8 mouse cellular contexts compared by ENCODE assay signal in the genomic region with DNA sequence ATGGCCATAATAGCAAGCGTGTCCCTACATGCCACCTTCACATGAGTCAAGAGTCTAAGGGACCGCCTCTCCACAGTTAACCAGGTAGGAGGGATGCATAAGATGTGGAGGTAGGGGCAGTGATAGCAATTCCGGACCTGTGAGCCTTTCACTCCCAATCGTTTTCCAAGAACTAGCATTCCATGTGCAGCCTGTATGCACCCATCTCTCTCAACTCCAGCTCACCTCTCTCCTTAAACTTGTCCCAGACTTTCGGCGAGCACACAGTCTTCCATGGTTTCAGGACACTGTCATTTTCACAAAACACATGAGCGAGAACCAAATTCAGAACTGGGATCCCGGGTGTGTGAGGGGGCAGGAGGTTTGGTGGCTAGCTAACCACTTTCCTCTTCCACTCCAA. TPM values are rescaled to one million over a fixed set of nuclear protein-coding genes. Genes with fewer than 3 reads are reported as not detected.
DNase-seq lines count a peak whose midpoint lies in the region; ATAC-seq and TF ChIP-seq lines count a peak whose summit lies in the region.

No protein-coding gene starts in this region.

- WGBS in kidney, embryonic 16.5 days: 33% methylated on average over 8 of the region's 8 CpGs
- 23% methylated on average over 8 of the region's 8 CpGs for WGBS in embryonic facial prominence, embryonic 15.5 days
- 31% methylated on average over 8 of the region's 8 CpGs for WGBS in intestine, embryonic 16.5 days
- 50% methylated on average over 8 of the region's 8 CpGs for WGBS in neural tube, embryonic 12.5 days

- H3K27ac ChIP-seq in kidney, embryonic 16.5 days (ENCODE audit: low read length): 0 out of 2 replicates have a peak overlapping the region, but pooled peaks have one; percentile 96
- H3K27ac ChIP-seq in ES-Bruce4 (ENCODE audit: insufficient read depth, low read length): no peak overlapping the region
- H3K27ac ChIP-seq in embryonic facial prominence, embryonic 15.5 days (replicated peaks): peak overlapping the region; percentile 97
- no peak overlapping the region for H3K27ac ChIP-seq in intestine, embryonic 16.5 days (ENCODE audit: low read length)
- H3K27ac ChIP-seq in neural tube, embryonic 12.5 days: no peak overlapping the region

- H3K27me3 ChIP-seq in kidney, embryonic 16.5 days (ENCODE audit: insufficient read depth, low read length): no peaks in the 10 kb centered on the region
- no peaks in the 10 kb centered on the region for H3K27me3 ChIP-seq in ES-Bruce4 (ENCODE audit: control insufficient read depth, insufficient read depth, low read length, poor library complexity, severe bottlenecking)
- no peaks in the 10 kb centered on the region for H3K27me3 ChIP-seq in embryonic facial prominence, embryonic 15.5 days
- H3K27me3 ChIP-seq in intestine, embryonic 16.5 days (replicated peaks; ENCODE audit: control insufficient read depth, insufficient read depth, low read length): no peaks in the 10 kb centered on the region
- H3K27me3 ChIP-seq in neural tube, embryonic 12.5 days (replicated peaks): no peaks in the 10 kb centered on the region

- peak overlapping the region; percentile 87 for H3K4me3 ChIP-seq in kidney, embryonic 16.5 days (ENCODE audit: low read length)
- peak overlapping the region; percentile 66 for H3K4me3 ChIP-seq in ES-Bruce4 (ENCODE audit: low read depth, low read length)
- H3K4me3 ChIP-seq in embryonic facial prominence, embryonic 15.5 days (replicated peaks): peak overlapping the region; percentile 82
- peak overlapping the region; percentile 72 for H3K4me3 ChIP-seq in intestine, embryonic 16.5 days (ENCODE audit: low read length)
- peak overlapping the region; percentile 63 for H3K4me3 ChIP-seq in neural tube, embryonic 12.5 days

- H3K36me3 ChIP-seq in kidney, embryonic 16.5 days (ENCODE audit: insufficient read depth, low read length): peaks cover 4% of the 10 kb centered on the region; the same call in 1 of the 2 replicates
- no peaks in the 10 kb centered on the region for H3K36me3 ChIP-seq in ES-Bruce4 (ENCODE audit: control insufficient read depth, insufficient read depth, low read length, poor library complexity, severe bottlenecking)
- peaks cover 14% of the 10 kb centered on the region; the same call in 1 of the 2 replicates for H3K36me3 ChIP-seq in embryonic facial prominence, embryonic 15.5 days
- H3K36me3 ChIP-seq in intestine, embryonic 16.5 days (ENCODE audit: control insufficient read depth, insufficient read depth, low read length): no peaks in the 10 kb centered on the region
- H3K36me3 ChIP-seq in neural tube, embryonic 12.5 days: peaks cover 7% of the 10 kb centered on the region; the same call in 1 of the 2 replicates

- H3K4me1 ChIP-seq in kidney, embryonic 16.5 days (ENCODE audit: insufficient read depth, low read length): peaks cover 15% of the 10 kb centered on the region
- no peaks in the 10 kb centered on the region for H3K4me1 ChIP-seq in ES-Bruce4 (ENCODE audit: control insufficient read depth, insufficient read depth, low read length)
- peaks cover 10% of the 10 kb centered on the region for H3K4me1 ChIP-seq in embryonic facial prominence, embryonic 15.5 days
- H3K4me1 ChIP-seq in intestine, embryonic 16.5 days (ENCODE audit: control insufficient read depth, insufficient read depth, low read length): peaks cover 8% of the 10 kb centered on the region; the same call in 1 of the 2 replicates
- peaks cover 5% of the 10 kb centered on the region for H3K4me1 ChIP-seq in neural tube, embryonic 12.5 days

- TF ChIP-seq EP300 in ES-Bruce4 (IDR thresholded peaks at IDR 0.05; ENCODE audit: insufficient read depth, low read depth, low read length): no peak

- no peak for TF ChIP-seq CTCF in ES-Bruce4 (IDR thresholded peaks at IDR 0.05; ENCODE audit: low read depth, low read length)

- peak overlapping the region; percentile 93 for H3K9ac ChIP-seq in kidney, embryonic 16.5 days (replicated peaks; ENCODE audit: low read length)
- peak overlapping the region; percentile 36 for H3K9ac ChIP-seq in ES-Bruce4 (ENCODE audit: low read depth, poor library complexity, severe bottlenecking)
- H3K9ac ChIP-seq in embryonic facial prominence, embryonic 15.5 days: peak overlapping the region; percentile 80
- H3K9ac ChIP-seq in intestine, embryonic 16.5 days (ENCODE audit: low read depth, low read length): peak overlapping the region; percentile 86; the same call in 1 of the 2 replicates
- peak overlapping the region; percentile 82; the same call in 1 of the 2 replicates for H3K9ac ChIP-seq in neural tube, embryonic 12.5 days

- peak overlapping the region; percentile 86 for H3K4me2 ChIP-seq in kidney, embryonic 16.5 days (replicated peaks; ENCODE audit: low read depth, low read length)
- peak overlapping the region; percentile 76 for H3K4me2 ChIP-seq in embryonic facial prominence, embryonic 15.5 days (replicated peaks)
- H3K4me2 ChIP-seq in intestine, embryonic 16.5 days (ENCODE audit: low read depth, low read length): peak overlapping the region; percentile 79
- peak overlapping the region; percentile 67 for H3K4me2 ChIP-seq in neural tube, embryonic 12.5 days (replicated peaks)

- no peaks in the 10 kb centered on the region for H3K9me3 ChIP-seq in kidney, embryonic 16.5 days (ENCODE audit: low read length)
- no peaks in the 10 kb centered on the region for H3K9me3 ChIP-seq in ES-Bruce4 (replicated peaks; ENCODE audit: control insufficient read depth, insufficient read depth, low read length, poor library complexity, severe bottlenecking)
- no peaks in the 10 kb centered on the region for H3K9me3 ChIP-seq in embryonic facial prominence, embryonic 15.5 days (replicated peaks)
- H3K9me3 ChIP-seq in intestine, embryonic 16.5 days (ENCODE audit: control insufficient read depth, low read length): no peaks in the 10 kb centered on the region
- no peaks in the 10 kb centered on the region for H3K9me3 ChIP-seq in neural tube, embryonic 12.5 days

- DNase-seq in kidney, adult 18-20 months: no peak
- no peak for DNase-seq in spleen, postnatal 36 days (ENCODE audit: low spot score in 2 of 2)
- no peak for DNase-seq in kidney, adult 8-10 months

- TF ChIP-seq POLR2A in ES-Bruce4 (IDR thresholded peaks at IDR 0.05; ENCODE audit: insufficient read depth, low read length): no peak

- no peak for ATAC-seq in kidney, embryonic 16.5 days (ENCODE audit: low FRiP score, low TSS enrichment)
- no peak for ATAC-seq in embryonic facial prominence, embryonic 15.5 days (ENCODE audit: insufficient number of reproducible peaks, low FRiP score, low TSS enrichment, low read depth)
- peak; percentile 4; the same call in 1 of the 2 replicates for ATAC-seq in intestine, embryonic 16.5 days
- no peak for ATAC-seq in neural tube, embryonic 12.5 days (ENCODE audit: low FRiP score, low read depth)

RNA-seq across cellular contexts. Expression of gene Zfp248, which starts 0.9 kb away (rescaled TPM):
- 8.1 and 9.3 TPM in 2 replicates for polyA plus RNA-seq in kidney, embryonic 16.5 days (2015; fragmentation: Nextera tagmentation; extraction: Ambion mirVana)
- polyA plus RNA-seq in ES-Bruce4 (2011; ENCODE audit: insufficient read depth, insufficient read length, low read depth, missing spikeins): 5.5 and 9.8 TPM in 2 replicates
- 8.7 and 9.2 TPM in 2 replicates for polyA plus RNA-seq in embryonic facial prominence, embryonic 15.5 days (2015; fragmentation: Nextera tagmentation; extraction: Ambion mirVana)
- 3.8 TPM in 2 replicates for polyA plus RNA-seq in intestine, embryonic 16.5 days (2015; fragmentation: Nextera tagmentation; extraction: Ambion mirVana)
- 13.0 and 15.1 TPM in 2 replicates for polyA plus RNA-seq in neural tube, embryonic 12.5 days (2016; fragmentation: Nextera tagmentation; extraction: Ambion mirVana)

RNA-seq across cellular contexts. Expression of gene Zfp9, which starts 24.7 kb away (rescaled TPM):
- polyA plus RNA-seq in kidney, embryonic 16.5 days (2015; fragmentation: Nextera tagmentation; extraction: Ambion mirVana): 7.3 and 7.4 TPM in 2 replicates
- polyA plus RNA-seq in ES-Bruce4 (2011; ENCODE audit: insufficient read depth, insufficient read length, low read depth, missing spikeins): 2.3 and 2.4 TPM in 2 replicates
- polyA plus RNA-seq in embryonic facial prominence, embryonic 15.5 days (2015; fragmentation: Nextera tagmentation; extraction: Ambion mirVana): 15.5 and 15.8 TPM in 2 replicates
- polyA plus RNA-seq in intestine, embryonic 16.5 days (2015; fragmentation: Nextera tagmentation; extraction: Ambion mirVana): 5.7 and 6.1 TPM in 2 replicates
- 10.7 and 10.9 TPM in 2 replicates for polyA plus RNA-seq in neural tube, embryonic 12.5 days (2016; fragmentation: Nextera tagmentation; extraction: Ambion mirVana)

RNA-seq across cellular contexts. Expression of gene Bms1, which starts 35.2 kb away (rescaled TPM):
- 40.0 and 40.4 TPM in 2 replicates for polyA plus RNA-seq in kidney, embryonic 16.5 days (2015; fragmentation: Nextera tagmentation; extraction: Ambion mirVana)
- 78.2 and 83.3 TPM in 2 replicates for polyA plus RNA-seq in ES-Bruce4 (2011; ENCODE audit: insufficient read depth, insufficient read length, low read depth, missing spikeins)
- polyA plus RNA-seq in embryonic facial prominence, embryonic 15.5 days (2015; fragmentation: Nextera tagmentation; extraction: Ambion mirVana): 31.1 and 32.6 TPM in 2 replicates
- 24.2 and 25.1 TPM in 2 replicates for polyA plus RNA-seq in intestine, embryonic 16.5 days (2015; fragmentation: Nextera tagmentation; extraction: Ambion mirVana)
- polyA plus RNA-seq in neural tube, embryonic 12.5 days (2016; fragmentation: Nextera tagmentation; extraction: Ambion mirVana): 35.6 and 37.6 TPM in 2 replicates

Comparison
In these comparisons a context has a peak if more than half of its experiments do, and no peak if none do; other contexts are left out.
1. H3K27ac ChIP-seq: peak in kidney, embryonic 16.5 days (single experiment) and embryonic facial prominence, embryonic 15.5 days (single experiment); none in ES-Bruce4 (single experiment), intestine, embryonic 16.5 days (single experiment) and neural tube, embryonic 12.5 days (single experiment).
2. H3K9ac ChIP-seq: peak in every context shown above with its lines; median percentile 93 in kidney, embryonic 16.5 days; 86 in intestine, embryonic 16.5 days; 82 in neural tube, embryonic 12.5 days; 80 in embryonic facial prominence, embryonic 15.5 days; 36 in ES-Bruce4.
3. Peak in every context shown above with its lines, with median percentiles within 50 percentile points of each other: H3K4me2 ChIP-seq and H3K4me3 ChIP-seq.